Mouse (Mus musculus) Patski (cell line): ENCODE results near the gene Mta3. TPM values are rescaled to one million over a fixed set of nuclear protein-coding genes. Genes with fewer than 3 reads are reported as not detected.

Experiments
- ATAC-seq: fragments of 100-300 bp; one replicate; pipeline ENCODE4 v1.8.0; 2021
- CTCF ChIA-PET: fragments of 350-600 bp; sonication (Branson Sonifier 250); formaldehyde crosslinking; loops from one replicate; lab custom pipeline; 2022; ENCODE audit warnings: inconsistent platforms; lab: Charles Lee
- POLR2A ChIA-PET: fragments of 350-600 bp; sonication (Branson Sonifier 250); formaldehyde crosslinking; loops from one replicate; lab custom pipeline; 2022; ENCODE audit warnings: antibody characterized with exemption, inconsistent platforms; lab: Charles Lee
- DNase-seq: peaks from one replicate; pipeline ENCODE4 v3.0.0-alpha.2; 2011; ENCODE audit warnings: low read depth, low spot score
- H3K27me3 ChIP-seq: fragments of 371-371 bp; one replicate; pipeline ENCODE4 v1.5.1; 2021
- CTCF ChIP-seq: fragments of 100-300 bp; IDR thresholded peaks from one replicate; pipeline ENCODE4 v1.5.1; 2021
- in situ Hi-C: fragments of 300-500 bp; cut with MboI; formaldehyde crosslinking; loops from 3 replicates; pipeline ENCODE4 v1.11.1; 2018; ENCODE audit warnings: low pct_unique_long_range_greater_than_20kb, mixed read lengths
- polyA plus RNA-seq: library from polyadenylated mRNA; unstranded; gene quantifications from one replicate; pipeline ENCODE4 v1.2.3, GENCODE M21; 2021

Mta3 gene
- polyA plus RNA-seq, 1 experiment from 2014 or later, result 50.7 TPM

DNA sequence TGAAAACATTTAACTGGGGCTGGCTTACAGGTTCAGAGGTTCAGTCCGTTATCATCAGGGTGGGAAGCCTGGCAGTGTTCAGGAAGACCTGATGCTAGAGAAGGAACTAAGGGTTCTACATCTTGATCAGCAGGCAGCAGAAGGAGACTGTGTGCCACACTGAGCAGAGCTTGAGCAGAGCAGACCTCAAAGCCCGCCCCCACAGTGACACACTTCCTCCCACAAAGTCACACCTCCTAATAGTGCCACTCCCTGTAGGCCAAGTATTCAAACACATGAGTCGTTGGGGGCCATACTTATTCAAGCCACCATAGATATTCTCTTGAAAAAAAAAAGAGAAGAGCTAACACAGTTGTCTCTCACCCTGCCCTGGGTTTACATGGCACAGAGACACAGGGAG lies 115.9 kb downstream of the Mta3 start:
- POLR2A ChIA-PET, result no interaction called here
- in situ Hi-C loops, result loop anchor here (25.0 kb wide), 1 partner anchor 785 kb away; no protein-coding TSS in a partner anchor
- ATAC-seq (no peak), DNase-seq (no peak)
- TF ChIP-seq CTCF, result no peak
- CTCF ChIA-PET, result no interaction called here
- no peaks in the 10 kb centered on the region for H3K27me3 ChIP-seq

DNA sequence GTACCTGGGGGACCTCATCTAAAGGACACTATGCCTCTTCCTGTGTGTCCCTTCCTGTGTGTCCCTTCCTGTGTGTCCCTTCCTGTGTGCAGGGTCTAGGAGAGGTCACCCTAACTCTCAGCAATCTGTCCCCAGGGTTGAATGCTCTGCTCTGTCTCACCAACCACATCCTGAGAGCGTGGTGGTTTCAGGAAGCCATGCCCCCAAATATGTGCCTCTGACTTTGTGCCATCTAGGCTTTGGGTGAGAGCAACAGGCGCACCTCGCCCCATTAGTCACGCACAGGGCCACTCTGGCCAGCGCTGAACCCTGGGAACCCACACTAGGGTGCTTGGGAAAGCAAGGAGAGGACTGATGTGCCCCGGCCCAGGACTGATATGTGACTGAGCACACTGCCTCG lies 117.9 kb downstream of the Mta3 start:
- no peaks in the 10 kb centered on the region for H3K27me3 ChIP-seq
- POLR2A ChIA-PET, result no interaction called here
- no peak for TF ChIP-seq CTCF
- in situ Hi-C loops, result loop anchor here (25.0 kb wide), 1 partner anchor 787 kb away; no protein-coding TSS in a partner anchor
- DNase-seq (no peak), ATAC-seq (no peak)
- CTCF ChIA-PET, result no interaction called here

DNA sequence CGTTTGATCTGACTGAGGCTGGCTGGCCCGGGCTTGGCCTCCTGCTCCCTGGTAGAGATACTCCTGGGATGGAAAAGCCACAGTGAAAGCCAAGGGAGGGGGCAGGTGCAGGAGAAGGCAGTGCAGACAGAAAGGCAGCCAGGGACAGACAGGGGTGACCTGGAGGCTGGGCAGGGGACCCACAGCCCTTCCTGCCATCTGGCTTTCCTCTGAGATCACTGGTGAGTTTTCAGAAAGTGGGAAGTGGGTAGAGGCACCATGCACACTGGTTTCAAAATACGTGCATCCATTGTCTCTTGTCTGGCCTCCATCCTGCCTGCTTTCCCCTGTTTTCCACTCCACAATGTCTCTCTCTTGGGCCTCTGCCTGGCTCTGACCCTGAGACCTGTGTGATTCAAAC lies 123.4 kb downstream of the Mta3 start:
- ATAC-seq (no peak), DNase-seq (no peak)
- no peaks in the 10 kb centered on the region for H3K27me3 ChIP-seq
- POLR2A ChIA-PET, result no interaction called here
- in situ Hi-C loops, result no loop called here
- CTCF ChIA-PET, result no interaction called here
- TF ChIP-seq CTCF, result no peak

DNA sequence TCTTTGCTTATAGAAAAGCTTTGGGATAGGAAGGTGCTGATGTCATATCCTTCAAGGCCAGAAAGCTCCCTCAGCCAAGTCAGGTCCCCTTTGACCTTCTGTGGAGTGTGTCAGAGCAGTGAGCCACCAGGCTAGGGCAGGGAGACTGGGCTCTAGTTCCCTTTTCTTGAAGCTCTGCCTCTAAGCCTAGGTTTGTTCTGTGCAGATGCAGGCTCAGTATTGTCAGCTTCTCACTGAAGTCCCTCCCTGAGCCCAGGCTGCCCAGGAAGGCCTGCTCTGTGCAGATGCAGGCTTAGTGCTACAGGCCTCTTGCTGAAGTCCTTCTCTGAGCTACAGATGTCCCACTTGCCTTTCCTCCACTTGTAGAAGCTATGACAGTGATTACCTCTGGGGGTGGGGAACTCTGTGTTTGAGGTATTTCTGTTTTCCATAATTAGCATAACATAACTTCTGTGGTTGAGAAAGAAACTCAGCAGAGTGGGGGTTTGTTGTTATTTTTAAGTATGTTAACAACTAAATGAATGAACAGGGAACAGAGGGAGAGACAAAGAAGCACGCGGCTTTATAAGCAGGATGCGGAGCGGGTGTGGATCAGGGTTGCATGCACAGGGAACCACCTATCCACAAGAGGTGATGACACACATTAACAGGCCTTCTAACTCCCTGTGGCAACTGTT lies 124.8 kb downstream of the Mta3 start:
- H3K27me3 ChIP-seq, result no peaks in the 10 kb centered on the region
- DNase-seq (no peak), ATAC-seq (no peak)
- no peak for TF ChIP-seq CTCF
- POLR2A ChIA-PET, result interaction anchor here (0.5 kb wide), 1 partner anchor 734 kb away, joined by 3 read pairs; no protein-coding TSS in a partner anchor
- CTCF ChIA-PET, result interaction anchor here (1.0 to 1.2 kb wide), 3 partner anchors 8 to 19 kb away, joined by 3 to 4 read pairs (median 4); no protein-coding TSS in a partner anchor
- in situ Hi-C loops, result no loop called here

DNA sequence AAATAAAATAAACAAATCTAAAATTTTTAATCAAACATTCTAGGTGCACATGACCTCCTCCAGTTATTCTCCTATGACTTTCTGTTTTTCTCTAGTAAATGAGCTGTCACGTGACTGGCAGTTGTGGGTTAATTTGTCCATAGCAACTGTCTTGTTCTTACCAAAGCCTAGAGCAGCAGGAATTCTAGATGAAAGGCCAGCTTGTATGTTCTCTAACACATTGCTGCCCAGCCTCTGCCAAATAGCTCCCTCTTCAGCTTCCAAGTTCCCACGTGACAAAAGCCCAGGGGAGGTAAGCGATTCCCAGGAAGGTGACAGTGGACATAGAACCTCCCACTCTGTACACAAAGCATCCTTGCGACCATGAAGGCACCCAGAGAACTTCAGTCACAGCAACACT lies 128.2 kb downstream of the Mta3 start:
- POLR2A ChIA-PET, result no interaction called here
- no peak for TF ChIP-seq CTCF
- no peaks in the 10 kb centered on the region for H3K27me3 ChIP-seq
- ATAC-seq (no peak), DNase-seq (no peak)
- in situ Hi-C loops, result no loop called here
- CTCF ChIA-PET, result interaction anchor here (2.2 kb wide), 1 partner anchor 15 kb away, joined by 7 read pairs; no protein-coding TSS in a partner anchor

DNA sequence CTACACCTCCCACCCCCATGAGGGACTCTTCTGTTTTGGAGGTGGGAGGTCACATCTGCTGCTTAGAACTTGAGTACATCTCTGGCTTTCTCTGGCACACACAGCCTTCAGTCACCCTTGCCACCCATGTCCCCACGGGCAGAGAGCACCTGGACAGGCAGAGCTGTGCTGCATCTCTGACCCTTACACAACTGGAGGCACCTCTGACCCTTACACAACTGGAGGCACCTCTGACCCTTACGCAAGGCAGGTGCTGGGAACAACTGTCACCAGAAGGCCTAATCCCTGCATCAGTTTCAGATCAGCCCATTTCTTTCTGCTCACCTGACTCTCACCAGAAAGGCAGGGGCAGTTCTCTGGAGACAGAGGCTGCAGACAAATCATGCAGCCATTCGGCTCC lies 130.1 kb downstream of the Mta3 start:
- POLR2A ChIA-PET, result no interaction called here
- ATAC-seq (no peak), DNase-seq (no peak)
- CTCF ChIA-PET, result no interaction called here
- TF ChIP-seq CTCF, result no peak
- H3K27me3 ChIP-seq, result no peaks in the 10 kb centered on the region
- in situ Hi-C loops, result no loop called here

DNA sequence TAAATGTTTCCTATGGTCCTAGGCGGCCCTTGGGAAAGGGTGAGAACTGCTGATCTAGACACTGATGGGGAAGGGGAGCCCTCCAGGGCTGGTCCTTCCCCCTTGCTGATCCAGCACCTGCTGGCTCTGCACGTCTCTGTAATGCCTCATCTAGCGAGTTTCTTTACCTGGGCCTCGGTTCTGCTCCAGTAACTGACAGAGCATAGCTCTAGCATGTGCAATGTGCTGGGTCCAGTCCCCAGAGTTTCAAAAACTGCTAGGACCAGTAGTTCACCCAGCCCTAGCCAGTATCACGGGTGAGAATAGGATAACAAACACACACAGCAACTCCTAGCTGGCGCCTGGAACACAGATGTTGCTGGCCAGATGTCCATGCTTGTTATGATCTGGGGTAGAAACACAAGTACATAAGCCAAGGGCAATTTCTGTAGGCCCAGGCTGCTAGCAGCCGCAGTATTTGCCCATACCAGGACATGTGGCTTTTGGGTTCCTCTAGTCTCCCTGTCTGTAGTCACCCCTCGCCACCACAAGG lies 131.8 kb downstream of the Mta3 start:
- H3K27me3 ChIP-seq, result no peaks in the 10 kb centered on the region
- ChIA-PET CTCF (interaction anchor here (1.0 to 1.1 kb wide), 2 partner anchors 24 to 32 kb away, joined by 3 read pairs; no protein-coding TSS in a partner anchor), POLR2A (no interaction called here)
- TF ChIP-seq CTCF, result no peak
- ATAC-seq, result no peak
- no peak for DNase-seq
- in situ Hi-C loops, result no loop called here

DNA sequence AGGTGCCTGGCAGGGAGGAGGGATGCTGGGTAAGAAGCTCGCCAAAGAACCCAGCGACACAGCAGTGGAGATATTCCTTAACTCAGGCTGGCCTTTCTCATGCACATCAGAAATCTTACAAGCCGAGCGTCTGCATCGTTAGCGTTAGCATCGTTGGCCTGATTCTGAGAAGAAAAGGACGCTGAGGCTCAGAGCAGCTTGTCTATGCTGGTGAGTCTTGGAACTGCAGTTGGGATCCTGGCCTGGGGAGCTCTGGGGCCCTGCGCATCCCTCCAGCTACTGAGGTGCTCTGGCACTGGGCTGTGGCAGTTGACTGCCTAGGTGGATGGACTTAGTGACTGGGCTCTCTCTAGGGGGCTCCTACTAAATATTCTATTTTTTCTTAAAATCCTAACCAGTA lies 133.2 kb downstream of the Mta3 start:
- DNase-seq, result no peak
- ATAC-seq, result no peak
- ChIA-PET POLR2A (no interaction called here), CTCF (no interaction called here)
- H3K27me3 ChIP-seq, result no peaks in the 10 kb centered on the region
- in situ Hi-C loops, result no loop called here
- no peak for TF ChIP-seq CTCF

DNA sequence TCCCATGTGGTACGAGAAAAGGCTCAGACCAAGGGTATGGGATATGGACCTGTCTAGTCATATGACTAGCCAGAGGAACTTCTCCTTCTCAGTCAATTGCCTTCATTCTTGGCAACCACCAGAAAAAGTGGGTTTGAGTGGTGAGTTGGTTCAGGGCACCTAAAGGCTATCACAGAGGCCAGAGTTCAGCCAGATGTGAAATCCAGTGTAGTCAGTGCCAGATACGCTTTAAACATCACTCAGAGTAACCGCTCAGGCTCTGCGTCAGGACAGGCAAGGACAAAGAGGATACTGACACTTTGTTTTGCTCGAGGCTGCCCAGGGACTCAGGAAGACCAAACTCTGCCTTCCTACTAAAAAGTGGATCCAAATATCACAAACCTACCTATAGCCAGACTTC lies 135.0 kb downstream of the Mta3 start:
- ATAC-seq (no peak), DNase-seq (no peak)
- ChIA-PET POLR2A (no interaction called here), CTCF (interaction anchor here (1.2 kb wide), 1 partner anchor 11 kb away, joined by 3 read pairs; no protein-coding TSS in a partner anchor)
- TF ChIP-seq CTCF, result no peak
- H3K27me3 ChIP-seq, result no peaks in the 10 kb centered on the region
- in situ Hi-C loops, result no loop called here

DNA sequence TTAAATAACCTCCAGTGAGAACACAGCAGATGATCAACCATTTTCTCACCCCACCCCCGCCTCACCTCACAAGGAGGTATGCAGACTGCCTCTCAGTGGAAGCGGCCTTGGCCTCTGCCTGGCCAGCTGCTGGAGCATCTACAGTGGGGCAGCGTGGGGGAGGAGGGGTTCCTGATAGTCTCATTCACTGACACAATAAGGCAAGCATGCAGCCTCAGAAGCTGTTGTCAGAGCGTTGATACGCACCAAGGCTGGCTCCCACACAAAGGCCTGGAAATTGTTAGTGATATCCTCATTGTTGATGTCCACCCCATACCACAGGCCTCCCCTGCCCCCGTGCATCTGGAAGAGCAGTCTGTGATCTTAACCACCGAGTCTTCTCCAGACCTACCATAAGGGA lies 137.8 kb downstream of the Mta3 start:
- CTCF ChIA-PET, result no interaction called here
- in situ Hi-C loops, result no loop called here
- ATAC-seq, result no peak
- DNase-seq, result no peak
- POLR2A ChIA-PET, result no interaction called here
- H3K27me3 ChIP-seq, result no peaks in the 10 kb centered on the region
- TF ChIP-seq CTCF, result no peak

DNA sequence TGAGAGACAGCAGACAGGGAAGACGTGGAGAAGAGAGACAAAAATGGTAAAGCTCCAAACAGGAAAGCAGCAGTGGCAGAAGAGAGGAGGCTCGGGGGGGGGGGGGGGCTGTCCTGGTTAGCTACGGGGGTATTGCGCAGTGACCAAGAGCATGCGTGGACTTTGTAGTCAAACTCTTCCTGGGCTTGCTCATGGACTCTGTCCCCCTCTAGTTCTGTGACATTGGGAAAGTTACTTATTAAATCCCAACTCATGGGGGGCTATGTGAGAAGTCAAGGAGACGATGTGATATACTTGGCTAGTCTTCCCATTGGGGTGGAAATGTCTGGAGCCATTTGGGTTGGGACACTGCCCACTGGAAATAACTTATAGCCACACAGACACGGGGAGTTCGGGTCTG lies 139.6 kb downstream of the Mta3 start:
- ChIA-PET POLR2A (no interaction called here), CTCF (no interaction called here)
- TF ChIP-seq CTCF, result no peak
- DNase-seq (no peak), ATAC-seq (no peak)
- in situ Hi-C loops, result no loop called here
- no peaks in the 10 kb centered on the region for H3K27me3 ChIP-seq
